Mouse (Mus musculus) large intestine, adult 2 months (tissue): Measurements from ENCODE around the gene Riok1. TPM values are rescaled to one million over a fixed set of nuclear protein-coding genes. Genes with fewer than 3 reads are reported as not detected.

Experiments
- polyA plus RNA-seq: library from polyadenylated mRNA; depleted of rRNA; stranded (reverse); fragments of >200 nt; gene quantifications from 2 replicates; pipeline ENCODE4 v1.2.3, GENCODE M21; 2012; rRNA removed

Gene Riok1
- polyA plus RNA-seq, 1 experiment = 9.9 TPM

Other genes with a start within 250 kb of the Riok1 start
- 11.2 TPM in 2 replicates for gene Ssr1, start 42.8 kb upstream of the Riok1 start, polyA plus RNA-seq
- gene Cage1, start 74 bp downstream of the Riok1 start, polyA plus RNA-seq = 0.07 and 0.15 TPM in 2 replicates
- 26.1 and 47.3 TPM in 2 replicates for gene Dsp, start 114.3 kb downstream of the Riok1 start, polyA plus RNA-seq
- gene Snrnp48, start 167.9 kb downstream of the Riok1 start, polyA plus RNA-seq = 18.6 and 31.0 TPM in 2 replicates